Mouse (Mus musculus) embryonic fibroblast, embryonic 13.5 days (primary cell): ENCODE data around the gene Slc9a2. TPM values are rescaled to one million over a fixed set of nuclear protein-coding genes. Genes with fewer than 3 reads are reported as not detected.

Experiments used
- H3K27ac ChIP-seq: 2 replicates; pipeline ENCODE4 v1.5.1; 2012; ENCODE audit warnings: low read length, control low read depth, inconsistent platforms; ENCODE audit not compliant: insufficient read depth
- H3K4me1 ChIP-seq: 2 replicates; pipeline ENCODE4 v1.6.1; 2011; ENCODE audit warnings: low read length; ENCODE audit not compliant: control insufficient read depth, insufficient read depth
- H3K4me3 ChIP-seq: 2 replicates; pipeline ENCODE4 v1.5.1; 2011; ENCODE audit warnings: mild to moderate bottlenecking, control low read depth, low read length; ENCODE audit not compliant: insufficient read depth
- CTCF ChIP-seq: IDR thresholded peaks from 2 replicates; pipeline ENCODE4 v1.5.1; 2011; ENCODE audit warnings: mild to moderate bottlenecking, control low read depth, low read length, moderate library complexity, borderline replicate concordance; ENCODE audit not compliant: insufficient read depth
- POLR2A ChIP-seq: IDR thresholded peaks from 2 replicates; pipeline ENCODE4 v1.6.1; 2011; ENCODE audit warnings: low read depth, mild to moderate bottlenecking, control low read depth, low read length, moderate library complexity
- polyA plus RNA-seq: library from polyadenylated mRNA; stranded (reverse); fragments of >200 nt; gene quantifications from 2 replicates; pipeline ENCODE4 v1.2.4, GENCODE M21; 2011; ENCODE audit warnings: low read depth; ENCODE audit not compliant: missing spikeins, insufficient read length

Gene Slc9a2
- polyA plus RNA-seq, 1 experiment = 0.11 TPM

DNA sequence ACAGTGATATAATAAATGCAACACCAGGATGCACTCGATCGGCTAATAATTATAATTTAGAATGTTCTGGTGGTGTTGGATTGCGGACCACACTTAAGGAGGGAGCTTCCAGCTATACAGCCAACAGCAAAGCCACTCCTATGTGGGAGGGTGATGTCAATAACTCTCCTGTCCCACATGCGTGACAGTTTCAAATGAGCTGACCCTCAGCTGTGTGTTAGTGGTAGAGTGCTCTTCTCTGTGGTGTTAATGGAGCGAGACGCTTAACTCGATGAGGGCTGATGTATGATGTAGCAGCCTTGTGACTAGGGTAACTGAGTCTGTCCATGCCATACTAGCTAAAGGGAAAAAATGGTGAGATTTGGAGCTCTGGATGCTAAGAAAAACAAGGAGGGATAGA, 103.1 kb downstream of the Slc9a2 start:
- H3K4me1 ChIP-seq = no peaks in the 10 kb centered on the region
- TF ChIP-seq CTCF = no peak
- no peak for TF ChIP-seq POLR2A
- no peak overlapping the region for H3K27ac ChIP-seq
- no peak overlapping the region for H3K4me3 ChIP-seq

DNA sequence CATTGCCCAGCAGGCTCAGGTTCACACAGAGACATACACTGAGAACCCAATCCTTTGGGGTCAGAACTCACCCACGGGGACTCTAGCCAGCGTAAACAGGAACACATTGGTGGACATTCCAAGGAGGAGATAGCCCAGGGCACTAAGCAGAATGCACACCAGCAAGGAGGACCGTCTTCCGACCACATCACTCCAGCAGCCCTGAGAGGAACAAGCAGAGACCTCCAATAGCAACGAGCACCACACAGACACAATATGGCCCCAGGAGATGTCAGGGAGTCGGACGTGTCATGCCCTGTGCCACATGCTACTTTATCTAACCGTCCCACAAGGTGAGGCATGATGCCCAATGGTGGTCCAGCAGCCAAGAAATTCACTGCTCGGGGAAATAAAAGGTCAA, 103.9 kb downstream of the Slc9a2 start:
- Histone ChIP-seq H3K4me3 (no peak overlapping the region), H3K4me1 (peaks cover 3% of the 10 kb centered on the region; the same call in 1 of the 2 replicates), H3K27ac (no peak overlapping the region)
- TF ChIP-seq CTCF (no peak), POLR2A (no peak)

DNA sequence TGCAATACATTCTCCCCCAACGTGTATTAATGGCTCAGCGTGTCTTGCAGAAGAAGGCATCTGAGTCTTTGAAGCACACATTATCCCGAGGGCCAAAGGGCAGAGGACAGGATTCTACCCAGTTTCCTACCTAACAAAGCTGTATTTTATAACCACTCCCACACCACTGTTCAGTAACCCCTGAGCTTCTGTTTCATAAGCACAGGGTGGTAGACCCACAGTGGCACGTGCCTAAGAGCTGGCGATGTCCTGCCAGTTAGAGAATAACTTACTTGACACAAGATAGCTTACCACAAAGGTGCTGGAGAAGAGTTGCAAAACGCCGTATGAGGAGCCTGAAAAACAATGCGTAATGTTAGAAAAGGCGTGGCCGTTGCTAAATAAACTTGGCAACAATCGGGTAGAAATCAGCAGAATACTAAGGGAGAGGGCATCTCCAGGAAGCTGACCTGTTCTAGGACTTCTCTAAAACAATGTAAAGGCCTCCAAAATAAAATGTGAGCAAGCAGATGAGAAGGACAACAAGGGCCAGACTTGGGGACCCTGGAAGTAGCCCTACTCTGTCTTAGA, 105.6 kb downstream of the Slc9a2 start:
- no peak overlapping the region for H3K27ac ChIP-seq
- H3K4me3 ChIP-seq = no peak overlapping the region
- peaks cover 8% of the 10 kb centered on the region; the same call in 1 of the 2 replicates for H3K4me1 ChIP-seq
- TF ChIP-seq POLR2A = no peak
- TF ChIP-seq CTCF = no peak

DNA sequence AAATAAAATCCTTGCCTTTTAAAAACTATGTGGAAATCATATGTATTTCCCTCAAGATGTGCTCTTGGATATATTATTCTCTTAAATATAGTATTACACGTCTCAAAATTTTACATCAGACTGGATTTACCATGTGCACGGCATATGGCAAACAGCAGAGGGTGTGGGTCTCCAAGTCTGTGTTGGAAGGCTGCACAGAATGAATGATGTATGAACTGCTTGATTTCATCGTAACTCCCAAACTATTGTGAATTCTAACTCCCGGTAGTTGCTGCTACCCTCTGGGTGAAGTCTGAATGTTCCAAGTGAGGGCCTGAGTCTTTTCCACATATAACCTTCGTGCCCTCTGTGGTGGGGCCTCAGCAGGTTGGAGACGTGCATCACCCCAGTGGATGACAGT, 108.6 kb downstream of the Slc9a2 start:
- peak overlapping the region; percentile 44; the same call in 1 of the 2 replicates for H3K27ac ChIP-seq
- TF ChIP-seq CTCF (no peak), POLR2A (no peak)
- peaks cover 8% of the 10 kb centered on the region; the same call in 1 of the 2 replicates for H3K4me1 ChIP-seq
- H3K4me3 ChIP-seq = no peak overlapping the region

DNA sequence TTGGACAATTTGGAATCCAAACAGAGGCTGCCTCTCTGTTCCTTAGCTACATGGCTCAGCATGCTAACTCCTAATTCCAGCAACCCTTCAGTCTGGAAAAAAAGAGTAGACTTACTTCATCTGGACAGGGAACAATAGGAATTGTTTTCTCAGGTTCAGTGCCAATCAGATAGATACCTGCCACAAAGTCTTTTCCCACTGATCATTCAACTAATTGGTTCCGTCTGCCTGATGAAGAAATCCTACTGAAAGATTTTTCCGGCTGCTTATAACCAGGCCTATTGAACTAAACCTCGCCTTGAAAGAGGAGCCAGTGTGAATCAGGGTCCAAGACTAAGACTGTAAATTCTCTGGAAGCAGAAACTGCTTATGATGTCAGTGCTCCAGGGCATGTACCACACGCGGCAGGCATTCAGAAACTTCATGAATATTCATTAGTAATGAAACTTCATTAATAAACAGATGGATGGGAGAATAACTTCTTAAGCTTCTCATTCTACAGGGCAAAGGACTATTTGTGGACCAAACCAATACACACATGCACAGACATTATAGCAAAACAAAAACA, 109.4 kb downstream of the Slc9a2 start:
- H3K27ac ChIP-seq = peak overlapping the region; percentile 44
- TF ChIP-seq POLR2A = no peak
- TF ChIP-seq CTCF = no peak
- H3K4me1 ChIP-seq = peaks cover 8% of the 10 kb centered on the region; the same call in 1 of the 2 replicates
- H3K4me3 ChIP-seq = peak overlapping the region; percentile 73

DNA sequence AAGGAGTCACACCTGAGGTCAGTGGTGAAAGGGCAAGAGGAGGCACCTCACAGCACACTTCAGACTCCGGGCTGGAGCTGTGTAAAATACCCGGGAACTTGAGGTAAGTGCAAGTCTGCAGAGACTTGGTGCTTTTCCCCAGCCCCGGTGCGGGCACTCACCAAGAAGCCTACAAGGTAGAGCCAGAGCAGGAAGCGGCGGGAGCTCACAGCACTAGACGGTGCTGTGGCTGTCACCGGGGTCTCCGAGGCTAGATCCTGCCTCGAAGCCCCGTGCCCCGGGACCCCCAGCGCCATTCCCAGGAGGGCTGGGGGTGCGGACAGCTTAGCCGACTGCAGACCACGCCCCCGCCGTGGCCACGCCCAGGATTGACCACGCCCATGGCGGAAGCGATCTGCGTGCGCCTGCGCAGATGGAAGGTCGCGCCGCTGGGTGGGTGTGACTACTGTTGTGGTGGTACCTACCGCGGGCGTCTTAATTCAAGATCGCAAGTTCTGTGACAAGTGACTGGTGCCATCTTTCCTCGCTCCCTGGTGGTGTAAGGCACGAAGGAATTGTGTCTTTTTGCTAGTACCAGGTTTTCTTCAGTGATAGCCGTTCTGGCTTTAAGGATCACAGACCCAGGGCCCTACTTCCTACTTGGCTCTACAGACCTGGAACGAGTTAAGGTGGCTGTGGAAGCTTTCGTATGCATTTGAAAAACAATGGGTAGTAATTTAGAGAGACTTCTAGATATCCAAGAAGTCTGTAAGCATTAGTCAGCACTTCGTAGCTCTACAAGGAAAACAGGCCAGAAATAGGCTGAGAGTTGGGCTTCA, 110.2 kb downstream of the Slc9a2 start, which contains the start of gene Mfsd9:
TSS of gene Mfsd9 (minus strand) at position 364 of the 818 bp plus-strand sequence.
- peak; percentile 66 for TF ChIP-seq POLR2A
- TF ChIP-seq CTCF = no peak
- H3K27ac ChIP-seq = peak within 1 kb of the TSS; percentile 44
- peaks cover 8% of the 10 kb centered on the region; the same call in 1 of the 2 replicates for H3K4me1 ChIP-seq
- H3K4me3 ChIP-seq = peak within 1 kb of the TSS; percentile 73

DNA sequence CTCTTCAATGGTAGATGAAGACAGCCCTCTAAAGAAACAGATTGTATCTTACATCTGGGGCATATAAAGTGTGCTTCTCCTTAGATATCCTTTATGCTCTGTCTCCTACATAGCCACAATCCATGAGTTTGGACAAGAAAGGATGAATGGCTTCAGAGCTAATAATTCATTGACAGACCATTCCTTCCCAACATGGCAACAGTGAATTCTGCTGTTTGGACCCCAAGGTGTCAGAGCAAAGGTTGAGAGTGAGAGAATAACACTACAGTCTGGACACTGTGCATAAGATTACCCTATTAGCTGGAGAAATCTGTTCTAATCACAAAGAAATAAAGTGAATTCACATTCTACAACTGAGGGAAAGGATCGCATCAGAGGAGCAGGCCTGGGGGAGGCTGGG, 115.1 kb downstream of the Slc9a2 start:
- TF ChIP-seq POLR2A (no peak), CTCF (no peak)
- no peak overlapping the region for H3K27ac ChIP-seq

DNA sequence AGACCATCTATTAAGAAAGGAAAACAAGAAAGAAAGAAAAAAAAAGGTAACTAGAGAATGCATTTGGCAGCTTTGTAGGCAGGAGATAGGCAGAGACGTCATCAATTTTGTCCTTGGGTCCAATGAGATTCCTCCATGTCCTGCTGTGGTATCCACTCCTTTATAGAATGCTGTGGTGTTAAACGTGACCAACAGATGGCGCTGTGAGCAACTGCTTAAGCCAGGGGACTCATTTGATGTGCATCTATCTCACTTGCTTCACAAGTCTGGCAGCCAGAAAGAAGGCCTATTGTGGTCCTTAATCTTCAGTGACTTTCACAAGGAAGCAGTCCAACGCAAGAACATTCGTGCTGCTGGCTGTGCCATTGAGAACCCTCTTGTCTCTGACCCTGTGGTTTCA, 117.0 kb downstream of the Slc9a2 start:
- peak; percentile 45; the same call in 1 of the 2 replicates for TF ChIP-seq CTCF
- no peak for TF ChIP-seq POLR2A
- H3K4me1 ChIP-seq = no peaks in the 10 kb centered on the region
- no peak overlapping the region for H3K4me3 ChIP-seq
- H3K27ac ChIP-seq = no peak overlapping the region

More for the DNA sequence above, 115.1 kb downstream of the Slc9a2 start:
- H3K4me1 ChIP-seq = no peaks in the 10 kb centered on the region
- no peak overlapping the region for H3K4me3 ChIP-seq

DNA sequence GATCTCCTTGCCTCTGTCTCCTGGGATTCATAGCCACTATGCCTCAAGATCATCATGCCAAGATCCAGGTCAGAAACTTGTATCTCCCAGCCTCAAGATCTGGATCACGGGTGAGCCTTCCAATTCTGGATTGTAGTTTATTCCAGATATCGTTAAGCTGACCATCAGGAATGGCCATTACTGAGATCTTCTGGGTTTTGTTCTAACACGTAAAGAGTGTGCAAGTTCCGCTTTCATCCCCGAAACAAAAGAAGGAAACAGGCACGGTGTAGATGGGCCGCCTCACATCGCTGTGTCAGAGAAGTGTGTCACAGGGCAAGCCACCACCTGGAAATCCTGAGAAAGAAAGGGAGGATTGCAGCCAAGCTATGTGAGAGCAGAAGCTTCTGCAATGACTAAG, 118.7 kb downstream of the Slc9a2 start:
- H3K27ac ChIP-seq = no peak overlapping the region
- H3K4me3 ChIP-seq = no peak overlapping the region
- TF ChIP-seq POLR2A (no peak), CTCF (no peak)
- no peaks in the 10 kb centered on the region for H3K4me1 ChIP-seq

DNA sequence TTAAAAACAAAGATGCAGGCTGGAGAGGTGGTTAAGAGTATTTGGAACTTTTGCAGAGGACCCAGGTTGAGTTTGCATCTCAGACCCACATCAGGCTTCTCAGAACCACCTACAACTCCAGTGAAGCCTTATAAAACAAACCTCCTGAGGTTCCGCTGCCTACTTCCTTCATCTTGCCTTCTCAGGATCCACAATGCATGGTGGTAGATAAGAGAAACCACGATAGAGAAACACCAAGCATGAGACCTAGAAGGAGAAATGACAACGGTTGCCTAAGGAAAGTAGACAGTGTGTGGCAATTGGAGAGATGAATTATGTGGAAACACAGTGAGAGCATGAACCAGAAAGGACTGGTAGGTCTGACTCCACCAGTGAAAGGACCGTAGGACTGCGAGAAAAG, 120.5 kb downstream of the Slc9a2 start:
- H3K27ac ChIP-seq = no peak overlapping the region
- no peaks in the 10 kb centered on the region for H3K4me1 ChIP-seq
- H3K4me3 ChIP-seq = no peak overlapping the region
- TF ChIP-seq CTCF = no peak
